Mouse (Mus musculus): ENCODE data around the gene Syn3. TPM values are rescaled to one million over a fixed set of nuclear protein-coding genes. Genes with fewer than 3 reads are reported as not detected.
"Not testable (repeated sequence)": the region's sequence is repeated elsewhere in the genome, so short reads cannot be mapped to it uniquely, and the experiment has no call there.

Gene Syn3
- polyA plus RNA-seq, 1 experiment = 0.75 TPM

DNA sequence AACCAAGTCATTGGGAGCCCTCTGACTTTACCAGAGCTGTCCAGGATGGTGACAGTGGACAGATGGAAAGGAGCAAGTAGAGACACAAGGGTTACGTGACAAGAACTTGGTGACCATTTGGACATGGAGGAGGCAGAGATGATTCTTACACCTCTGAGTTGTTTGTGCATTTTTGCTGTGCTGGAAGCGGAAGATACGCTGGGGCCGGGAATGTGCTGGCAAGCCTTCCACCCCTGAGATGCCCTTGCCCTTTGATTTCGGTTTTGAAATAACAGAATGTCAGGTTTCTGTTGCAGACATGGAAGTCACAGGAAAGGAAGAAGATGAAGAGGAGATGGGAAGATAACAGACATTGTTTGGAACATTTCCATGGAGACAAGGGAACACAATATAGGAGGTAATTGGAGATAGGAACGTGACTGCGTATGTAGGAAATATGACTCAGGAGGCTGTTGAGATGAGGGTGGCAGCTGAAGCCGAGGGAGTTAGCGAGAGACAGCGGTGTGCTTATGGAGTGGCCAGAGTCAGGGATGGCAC is 366.2 kb downstream of the Syn3 start:
- Histone ChIP-seq H3K4me1 (ENCODE audit: control insufficient read depth, insufficient read depth, insufficient read length, low read length) (no peaks in the 10 kb centered on the region), H3K4me3 (ENCODE audit: low read depth, low read length) (no peak overlapping the region), H3K27ac (ENCODE audit: insufficient read depth, low read depth, low read length) (no peak overlapping the region), H3K36me3 (ENCODE audit: control insufficient read depth, insufficient read depth, low read length) (no peaks in the 10 kb centered on the region), H3K27me3 (ENCODE audit: control insufficient read depth, insufficient read depth, low read length) (no peaks in the 10 kb centered on the region)
- whole genome bisulfite sequencing = 75% methylated on average over 10 of the region's 10 CpGs
- TF ChIP-seq POLR2A (IDR thresholded peaks at IDR 0.05; ENCODE audit: low read depth, low read length) (no peak), CTCF (IDR thresholded peaks at IDR 0.05; ENCODE audit: extremely low read depth, insufficient read length, insufficient replicate concordance, low read depth, low read length) (no peak)

DNA sequence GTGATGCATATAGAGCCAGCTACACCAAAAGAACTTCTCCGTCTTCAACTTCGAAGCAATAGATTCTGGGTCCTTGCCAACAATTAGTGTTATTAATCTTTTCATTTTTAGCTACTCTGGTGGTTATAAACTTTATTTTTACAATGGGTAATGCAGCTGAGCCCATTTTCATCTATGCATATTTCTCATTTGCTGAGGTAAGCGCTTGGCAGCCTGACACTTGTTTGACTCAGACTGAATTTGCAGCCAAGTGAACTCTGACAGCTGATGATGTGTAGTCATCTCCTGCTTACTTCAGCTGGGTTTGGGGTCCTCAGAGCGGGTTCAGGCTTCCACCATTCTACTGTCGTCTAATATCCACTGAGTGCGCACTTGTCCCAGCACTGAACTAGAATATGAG is 369.6 kb downstream of the Syn3 start:
- H3K27ac ChIP-seq (ENCODE audit: insufficient read depth, low read depth, low read length) = no peak overlapping the region
- WGBS = 82% methylated on average over 6 of the region's 6 CpGs
- TF ChIP-seq POLR2A (IDR thresholded peaks at IDR 0.05; ENCODE audit: low read depth, low read length) = no peak
- TF ChIP-seq CTCF (IDR thresholded peaks at IDR 0.05; ENCODE audit: extremely low read depth, insufficient read length, insufficient replicate concordance, low read depth, low read length) = no peak
- H3K36me3 ChIP-seq (ENCODE audit: control insufficient read depth, insufficient read depth, low read length) = no peaks in the 10 kb centered on the region
- H3K27me3 ChIP-seq (ENCODE audit: control insufficient read depth, insufficient read depth, low read length) = no peaks in the 10 kb centered on the region
- no peaks in the 10 kb centered on the region for H3K4me1 ChIP-seq (ENCODE audit: control insufficient read depth, insufficient read depth, insufficient read length, low read length)
- no peak overlapping the region for H3K4me3 ChIP-seq (ENCODE audit: low read depth, low read length)

DNA sequence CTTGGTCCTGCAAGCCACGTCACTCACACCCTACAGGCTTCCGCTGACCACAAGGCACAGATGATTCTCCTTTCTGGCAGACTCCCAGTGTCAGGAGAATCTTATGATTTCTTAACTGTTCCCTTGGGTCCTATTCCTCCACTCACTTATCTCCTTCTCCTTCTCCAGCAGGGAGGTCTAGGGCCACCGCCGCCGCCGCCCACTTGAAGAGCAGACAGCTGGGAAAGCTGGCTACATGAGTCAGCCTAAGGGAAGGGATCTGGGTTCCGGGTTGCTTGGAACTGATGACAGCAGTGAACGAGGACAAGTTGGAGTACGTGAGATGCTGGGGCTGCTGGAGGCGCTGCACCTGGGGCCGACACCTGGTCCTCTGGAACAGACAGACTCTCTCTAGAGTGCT is 372.2 kb downstream of the Syn3 start:
- no peak overlapping the region for H3K4me3 ChIP-seq (ENCODE audit: low read depth, low read length)
- 80% methylated on average over 11 of the region's 11 CpGs for WGBS
- TF ChIP-seq CTCF (IDR thresholded peaks at IDR 0.05; ENCODE audit: extremely low read depth, insufficient read length, insufficient replicate concordance, low read depth, low read length) (no peak), POLR2A (IDR thresholded peaks at IDR 0.05; ENCODE audit: low read depth, low read length) (no peak)
- no peak overlapping the region for H3K27ac ChIP-seq (ENCODE audit: insufficient read depth, low read depth, low read length)
- H3K27me3 ChIP-seq (ENCODE audit: control insufficient read depth, insufficient read depth, low read length) = no peaks in the 10 kb centered on the region
- H3K4me1 ChIP-seq (ENCODE audit: control insufficient read depth, insufficient read depth, insufficient read length, low read length) = no peaks in the 10 kb centered on the region
- no peaks in the 10 kb centered on the region for H3K36me3 ChIP-seq (ENCODE audit: control insufficient read depth, insufficient read depth, low read length)

DNA sequence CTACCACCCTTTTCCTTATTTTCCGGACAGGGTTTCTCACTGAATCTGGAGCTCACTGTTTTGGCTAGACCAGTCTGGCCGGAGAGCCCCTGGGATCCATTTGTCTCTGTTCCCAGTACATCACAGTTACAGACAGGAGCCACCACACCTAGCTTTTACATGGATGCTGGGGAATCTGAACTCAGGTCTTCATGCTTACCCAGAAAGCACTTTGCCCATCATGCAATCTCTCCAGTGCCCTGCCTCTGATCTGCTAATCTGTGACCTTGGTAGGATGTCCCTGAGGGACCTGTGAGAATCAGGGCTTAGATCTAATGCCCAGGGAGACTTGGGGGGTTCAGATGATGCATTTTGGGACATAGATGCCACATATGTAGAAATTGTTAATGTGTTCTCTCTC is 373.3 kb downstream of the Syn3 start:
- WGBS = 100% methylated on average over 2 of the region's 2 CpGs
- Histone ChIP-seq H3K4me3 (ENCODE audit: low read depth, low read length) (no peak overlapping the region), H3K36me3 (ENCODE audit: control insufficient read depth, insufficient read depth, low read length) (no peaks in the 10 kb centered on the region), H3K27ac (ENCODE audit: insufficient read depth, low read depth, low read length) (no peak overlapping the region), H3K27me3 (ENCODE audit: control insufficient read depth, insufficient read depth, low read length) (no peaks in the 10 kb centered on the region), H3K4me1 (ENCODE audit: control insufficient read depth, insufficient read depth, insufficient read length, low read length) (no peaks in the 10 kb centered on the region)
- no peak for TF ChIP-seq POLR2A (IDR thresholded peaks at IDR 0.05; ENCODE audit: low read depth, low read length)
- no peak for TF ChIP-seq CTCF (IDR thresholded peaks at IDR 0.05; ENCODE audit: extremely low read depth, insufficient read length, insufficient replicate concordance, low read depth, low read length)

DNA sequence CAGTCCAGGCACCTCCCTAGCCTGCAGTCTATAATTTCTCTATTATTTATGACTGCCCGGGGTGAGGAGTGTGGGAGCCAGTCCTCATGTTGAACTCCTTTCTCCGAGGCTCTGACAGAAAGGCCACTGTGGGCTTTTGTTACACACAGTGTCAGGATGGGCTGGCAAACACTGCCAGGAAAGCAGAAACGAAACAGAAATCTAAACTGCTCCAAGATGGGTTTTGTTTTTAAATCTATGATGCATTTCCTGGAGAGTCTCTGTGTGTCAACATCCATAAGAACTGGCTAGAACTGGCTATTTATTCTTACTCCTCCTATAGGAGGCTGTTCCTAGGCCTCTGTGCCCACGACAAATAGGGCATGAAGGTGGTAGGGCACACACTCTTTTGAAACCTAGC is 374.6 kb downstream of the Syn3 start:
- WGBS = 52% methylated on average over 4 of the region's 4 CpGs
- no peak overlapping the region for H3K4me3 ChIP-seq (ENCODE audit: low read depth, low read length)
- H3K4me1 ChIP-seq (ENCODE audit: control insufficient read depth, insufficient read depth, insufficient read length, low read length) = no peaks in the 10 kb centered on the region
- H3K36me3 ChIP-seq (ENCODE audit: control insufficient read depth, insufficient read depth, low read length) = no peaks in the 10 kb centered on the region
- no peaks in the 10 kb centered on the region for H3K27me3 ChIP-seq (ENCODE audit: control insufficient read depth, insufficient read depth, low read length)
- TF ChIP-seq CTCF (IDR thresholded peaks at IDR 0.05; ENCODE audit: extremely low read depth, insufficient read length, insufficient replicate concordance, low read depth, low read length) (no peak), POLR2A (IDR thresholded peaks at IDR 0.05; ENCODE audit: low read depth, low read length) (no peak)
- H3K27ac ChIP-seq (ENCODE audit: insufficient read depth, low read depth, low read length) = no peak overlapping the region; the same call in 1 of the 2 replicates

DNA sequence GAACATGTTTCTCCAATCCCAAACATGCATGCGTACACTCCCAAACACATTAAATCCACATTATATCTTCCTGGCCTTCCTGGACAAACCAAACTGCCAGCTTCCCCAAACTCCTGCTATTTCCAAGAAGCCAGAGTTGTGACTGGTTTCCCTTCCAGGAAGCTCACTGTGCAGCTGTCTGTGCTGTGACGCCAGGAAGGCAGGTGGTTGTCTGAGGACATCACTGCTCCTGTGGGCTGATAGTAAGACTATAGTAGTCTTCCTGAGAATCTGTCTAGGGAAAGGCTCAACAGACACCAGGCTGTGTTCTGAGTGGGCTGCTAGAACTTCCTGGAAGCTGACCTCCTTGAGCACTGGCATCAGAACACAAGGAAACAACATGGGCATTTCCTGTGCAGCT is 375.5 kb downstream of the Syn3 start:
- Histone ChIP-seq H3K36me3 (ENCODE audit: control insufficient read depth, insufficient read depth, low read length) (no peaks in the 10 kb centered on the region), H3K27me3 (ENCODE audit: control insufficient read depth, insufficient read depth, low read length) (no peaks in the 10 kb centered on the region), H3K4me3 (ENCODE audit: low read depth, low read length) (no peak overlapping the region), H3K4me1 (ENCODE audit: control insufficient read depth, insufficient read depth, insufficient read length, low read length) (no peaks in the 10 kb centered on the region), H3K27ac (ENCODE audit: insufficient read depth, low read depth, low read length) (no peak overlapping the region)
- TF ChIP-seq POLR2A (IDR thresholded peaks at IDR 0.05; ENCODE audit: low read depth, low read length) = no peak
- TF ChIP-seq CTCF (IDR thresholded peaks at IDR 0.05; ENCODE audit: extremely low read depth, insufficient read length, insufficient replicate concordance, low read depth, low read length) = no peak
- 69% methylated on average over 2 of the region's 2 CpGs for WGBS

DNA sequence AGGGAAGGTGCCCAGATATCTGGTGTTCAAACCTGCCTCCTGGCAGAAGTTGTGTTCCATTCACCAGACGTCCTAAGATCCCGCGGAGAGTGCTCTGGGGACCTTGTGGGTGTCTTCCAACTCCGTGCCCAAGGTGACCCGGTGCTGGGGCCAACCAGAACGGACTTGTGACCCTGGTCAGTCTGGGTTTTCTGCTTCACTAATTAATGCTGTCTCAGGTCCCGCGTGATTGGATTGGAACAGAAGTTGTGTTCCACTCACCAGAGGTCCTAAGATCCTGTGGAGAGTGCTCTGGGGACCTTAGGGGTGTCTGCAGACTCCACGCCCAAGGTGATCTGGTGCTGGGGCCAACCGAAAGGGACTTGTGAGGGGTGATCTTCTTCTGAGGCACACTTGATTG is 376.2 kb downstream of the Syn3 start:
- 89% methylated on average over 10 of the region's 10 CpGs for WGBS
- H3K36me3 ChIP-seq (ENCODE audit: control insufficient read depth, insufficient read depth, low read length); H3K4me3 ChIP-seq (ENCODE audit: low read depth, low read length); H3K27ac ChIP-seq (ENCODE audit: insufficient read depth, low read depth, low read length); H3K27me3 ChIP-seq (ENCODE audit: control insufficient read depth, insufficient read depth, low read length); H3K4me1 ChIP-seq (ENCODE audit: control insufficient read depth, insufficient read depth, insufficient read length, low read length): not testable (repeated sequence)

DNA sequence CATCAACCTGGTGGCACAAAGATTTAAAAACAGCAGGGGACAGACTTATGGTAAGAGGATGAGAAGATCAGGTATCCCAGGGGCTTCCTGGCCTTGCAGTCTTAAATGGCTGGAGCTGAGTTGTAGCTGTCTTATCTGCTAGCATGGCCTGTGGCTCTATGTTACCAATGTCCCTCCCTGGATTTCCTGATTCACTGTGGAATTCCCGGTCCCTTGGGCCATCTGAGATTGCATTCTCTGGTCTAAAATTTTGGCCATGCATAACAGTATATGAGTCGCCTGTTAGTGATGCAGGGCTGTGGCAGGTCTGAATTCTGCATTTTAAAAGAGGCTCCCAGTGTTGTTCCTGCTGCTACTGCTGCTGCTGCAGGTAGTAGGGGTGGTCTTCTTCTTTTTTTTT is 382.4 kb downstream of the Syn3 start:
- Histone ChIP-seq H3K27me3 (ENCODE audit: control insufficient read depth, insufficient read depth, low read length) (no peaks in the 10 kb centered on the region), H3K4me3 (ENCODE audit: low read depth, low read length) (no peak overlapping the region), H3K27ac (ENCODE audit: insufficient read depth, low read depth, low read length) (no peak overlapping the region), H3K4me1 (ENCODE audit: control insufficient read depth, insufficient read depth, insufficient read length, low read length) (no peaks in the 10 kb centered on the region), H3K36me3 (ENCODE audit: control insufficient read depth, insufficient read depth, low read length) (no peaks in the 10 kb centered on the region)
- TF ChIP-seq CTCF (IDR thresholded peaks at IDR 0.05; ENCODE audit: extremely low read depth, insufficient read length, insufficient replicate concordance, low read depth, low read length) = no peak
- TF ChIP-seq POLR2A (IDR thresholded peaks at IDR 0.05; ENCODE audit: low read depth, low read length) = no peak
- WGBS = 86% methylated on average over 2 of the region's 2 CpGs

All from small intestine, adult 2 months (tissue).